Mouse (Mus musculus): ENCODE data around the gene Fa2h. TPM values are rescaled to one million over a fixed set of nuclear protein-coding genes. Genes with fewer than 3 reads are reported as not detected.
"Not testable (repeated sequence)": the region's sequence is repeated elsewhere in the genome, so short reads cannot be mapped to it uniquely, and the experiment has no call there.

The Fa2h gene
- polyA plus RNA-seq, 2 experiments from 2014 or later, result not detected

DNA sequence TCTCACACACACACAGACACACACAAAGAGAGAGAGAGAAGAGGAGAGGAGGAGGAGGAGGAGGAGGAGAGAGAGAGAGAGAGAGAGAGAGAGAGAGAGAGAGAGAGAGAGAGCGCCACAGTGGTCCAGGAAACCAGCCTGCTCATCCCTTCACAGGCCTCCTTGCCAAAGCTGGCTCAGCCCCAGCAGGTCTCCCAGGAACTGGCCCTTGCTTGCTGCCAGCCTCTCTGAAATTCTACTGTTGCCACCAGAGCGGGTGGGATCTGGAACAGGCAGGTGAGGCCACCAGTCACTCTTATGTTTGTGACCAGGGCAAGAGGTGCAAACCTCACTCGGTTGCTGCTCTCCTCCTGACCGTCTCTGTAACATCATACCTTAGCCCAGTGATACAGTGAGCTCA lies 36.2 kb downstream of the Fa2h start:
- no peak for ATAC-seq

DNA sequence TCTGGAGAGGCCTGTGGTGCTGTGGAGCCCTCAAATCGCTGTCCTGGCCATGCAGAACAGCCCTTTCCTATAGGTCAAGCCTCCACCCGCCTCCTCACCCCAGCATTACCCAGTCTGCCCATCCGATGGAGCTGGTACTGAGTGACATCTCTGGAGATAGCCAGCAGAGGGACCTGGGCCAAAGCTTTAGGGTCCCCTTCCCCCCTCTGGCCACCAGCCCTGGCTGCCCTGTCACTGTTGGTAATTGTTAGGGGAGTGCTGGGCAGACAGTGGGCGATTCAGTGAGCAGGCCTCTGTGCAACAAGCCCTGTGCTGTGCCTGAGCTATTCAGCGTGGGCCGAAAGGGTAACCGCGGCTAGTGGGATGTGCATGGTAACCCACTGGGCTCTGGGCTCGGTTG lies 40.1 kb downstream of the Fa2h start:
- ATAC-seq, result no peak

DNA sequence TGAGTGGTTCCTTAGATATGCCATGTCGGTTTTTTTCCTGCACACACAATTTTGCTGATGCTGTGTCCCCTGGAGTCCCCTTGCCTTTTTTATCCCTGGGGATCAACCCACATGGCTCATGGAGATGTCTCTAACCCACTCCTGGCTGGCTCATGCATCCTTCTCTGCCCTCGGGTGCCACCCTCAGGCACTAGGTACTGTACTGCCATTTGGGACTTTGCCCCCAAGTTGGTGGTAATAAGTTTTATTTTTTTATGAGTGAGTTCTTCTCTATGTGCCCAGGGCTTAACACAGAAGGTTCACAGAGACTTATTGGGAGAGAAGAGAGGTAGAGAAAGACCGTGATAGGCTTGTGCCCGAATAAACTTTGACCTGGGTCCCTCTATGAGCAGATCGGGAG lies 41.3 kb downstream of the Fa2h start:
- no peak for ATAC-seq

DNA sequence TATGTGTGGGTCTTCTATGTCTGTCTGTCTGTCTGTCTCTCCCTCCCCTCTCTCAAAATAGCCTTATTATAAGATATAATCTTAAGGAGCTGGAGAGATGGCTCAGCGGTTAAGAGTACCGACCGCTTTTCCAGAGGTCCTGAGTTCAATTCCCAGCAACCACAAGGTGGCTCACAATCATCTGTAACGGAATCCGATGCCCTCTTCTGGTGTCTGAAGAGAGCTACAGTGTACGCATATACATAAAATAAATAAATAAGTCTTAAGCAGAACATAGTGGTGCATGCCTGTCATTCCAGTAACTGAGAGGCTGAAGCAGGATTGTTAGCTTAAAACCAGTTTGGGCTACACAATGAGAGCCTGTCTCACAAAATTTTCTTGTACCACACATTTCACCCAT lies 43.0 kb downstream of the Fa2h start:
- no peak for ATAC-seq

DNA sequence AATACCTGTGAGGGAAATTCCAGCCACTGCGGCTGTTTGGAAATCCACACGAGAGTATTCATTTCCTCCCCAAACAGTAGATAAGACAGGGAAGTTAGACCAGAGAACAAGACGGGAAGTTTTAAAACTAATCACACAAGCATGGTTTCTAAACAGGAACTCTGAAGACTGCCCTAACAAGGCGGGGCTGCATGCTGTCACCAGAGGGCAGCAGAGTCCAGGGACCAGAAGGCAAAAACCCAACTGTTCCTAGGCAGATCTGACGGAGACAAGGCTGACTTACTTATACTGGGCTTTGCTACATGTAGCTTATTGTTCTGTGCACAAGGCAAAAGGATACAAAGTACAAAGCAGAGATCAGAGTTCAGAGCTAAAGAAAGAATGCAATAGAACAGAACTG lies 50.4 kb downstream of the Fa2h start:
- peak; percentile 85 for ATAC-seq

DNA sequence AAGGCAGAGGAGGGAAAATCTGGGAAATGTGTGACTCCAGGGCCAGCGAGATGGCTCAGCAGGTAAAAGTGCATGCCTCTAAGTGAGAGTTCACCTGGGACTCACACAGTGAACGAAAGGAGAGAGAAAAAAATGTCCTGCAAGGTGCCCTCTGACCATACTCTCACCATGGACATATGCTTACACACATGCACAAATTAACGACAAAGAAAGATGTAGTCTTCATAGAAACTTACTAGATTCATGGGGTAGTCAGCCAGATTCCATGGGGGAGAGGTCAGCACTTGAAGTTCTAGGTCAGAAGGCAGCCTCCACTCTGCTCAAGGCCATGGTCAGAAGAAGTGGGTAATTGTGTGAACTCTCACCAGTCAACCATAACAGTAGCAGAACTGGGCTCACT lies 53.4 kb downstream of the Fa2h start:
- no peak for ATAC-seq

DNA sequence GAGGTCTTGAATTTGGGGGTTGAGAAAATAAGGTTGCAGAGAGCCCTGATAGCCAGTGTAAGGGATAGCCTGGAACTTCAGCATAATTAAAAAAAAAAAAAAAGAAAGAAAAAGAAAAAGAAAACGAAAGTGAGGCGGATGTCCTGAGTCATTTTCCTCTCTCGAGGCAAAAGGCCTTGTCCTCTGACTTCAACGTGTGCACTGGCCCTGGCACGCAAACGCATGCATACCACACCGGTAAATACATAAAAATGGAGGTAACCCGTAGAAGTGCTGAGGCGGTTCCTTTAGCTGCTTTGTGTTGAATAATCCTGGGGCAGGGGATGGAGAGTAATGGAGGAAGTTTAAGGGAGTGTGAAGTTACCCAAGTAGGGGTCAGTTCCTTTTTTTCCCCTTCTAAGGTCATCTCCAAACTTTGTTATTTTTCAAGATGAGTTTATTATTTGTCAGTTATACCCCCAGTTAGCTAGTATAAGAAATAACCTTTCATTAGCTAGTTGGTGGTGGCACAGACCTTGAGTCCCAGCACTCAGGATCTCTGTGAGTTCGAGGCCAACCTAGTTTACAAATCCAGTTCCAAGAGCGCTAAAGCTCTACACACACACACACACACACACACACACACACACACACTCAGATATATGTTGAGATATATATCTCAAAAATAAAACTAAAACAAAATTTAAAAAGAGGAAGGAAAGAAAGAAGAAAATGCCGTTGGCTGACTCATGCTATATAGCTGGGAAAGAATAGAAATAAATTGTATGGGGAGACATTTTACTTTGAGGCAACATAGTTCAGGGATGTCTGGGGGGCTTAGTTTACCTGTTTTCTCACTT lies 55.0 kb downstream of the Fa2h start:
- ATAC-seq, result peak; percentile 60

DNA sequence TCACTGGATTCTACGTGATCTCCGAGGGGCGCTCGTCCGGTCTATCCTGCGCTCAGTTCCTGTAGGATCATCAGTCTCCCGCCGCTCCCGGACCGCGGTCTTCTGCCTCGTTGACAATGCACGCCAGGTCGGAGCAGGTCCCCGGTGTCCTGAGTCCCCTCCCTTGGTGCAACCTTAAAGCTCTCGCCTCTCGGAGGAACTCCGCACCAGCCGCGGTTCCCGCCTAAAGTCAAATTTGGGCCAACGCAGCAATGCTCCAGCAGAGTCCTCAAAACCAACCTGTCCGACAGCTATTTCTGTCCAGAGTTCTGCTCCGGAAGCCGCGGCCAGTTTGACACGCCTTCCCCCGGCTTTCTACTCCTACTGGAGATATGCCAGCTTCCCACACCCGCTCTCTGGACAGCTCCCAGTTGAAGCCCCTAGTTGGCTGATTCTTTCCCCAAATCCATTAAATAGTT lies 55.7 kb downstream of the Fa2h start, which contains the start of gene Mlkl:
Gene Mlkl, minus strand, starts transcription at position 288 of the 458 bp plus-strand sequence.
- ATAC-seq, result peak; percentile 50

DNA sequence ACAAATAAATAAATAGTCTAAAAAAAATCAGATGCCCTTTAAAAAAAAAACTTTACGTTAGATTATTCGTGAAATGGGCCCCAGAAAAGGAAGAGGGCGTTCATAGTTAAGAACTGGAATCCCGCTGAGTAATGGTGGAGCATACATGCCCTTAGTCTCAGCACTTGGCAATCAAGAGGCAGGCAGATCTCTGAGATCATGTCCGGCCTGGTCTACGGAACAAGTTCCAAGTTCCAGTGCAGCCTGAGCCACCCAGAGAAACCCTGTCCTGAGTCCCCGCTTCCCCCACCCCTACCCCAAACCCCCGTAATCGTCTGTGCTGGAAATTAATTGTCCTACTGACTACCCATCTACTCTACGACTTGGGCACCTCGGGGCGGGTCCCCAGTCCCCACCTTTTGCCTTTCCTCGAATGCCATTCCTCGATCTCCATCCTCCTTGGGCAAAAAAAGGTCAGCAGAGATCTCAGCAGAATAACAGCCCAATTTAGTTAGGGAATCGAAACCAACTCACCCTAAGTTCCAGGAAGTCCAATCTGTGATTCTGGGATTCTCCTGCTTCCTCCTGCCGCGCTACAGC lies 56.2 kb downstream of the Fa2h start:
- ATAC-seq, result peak; percentile 34

DNA sequence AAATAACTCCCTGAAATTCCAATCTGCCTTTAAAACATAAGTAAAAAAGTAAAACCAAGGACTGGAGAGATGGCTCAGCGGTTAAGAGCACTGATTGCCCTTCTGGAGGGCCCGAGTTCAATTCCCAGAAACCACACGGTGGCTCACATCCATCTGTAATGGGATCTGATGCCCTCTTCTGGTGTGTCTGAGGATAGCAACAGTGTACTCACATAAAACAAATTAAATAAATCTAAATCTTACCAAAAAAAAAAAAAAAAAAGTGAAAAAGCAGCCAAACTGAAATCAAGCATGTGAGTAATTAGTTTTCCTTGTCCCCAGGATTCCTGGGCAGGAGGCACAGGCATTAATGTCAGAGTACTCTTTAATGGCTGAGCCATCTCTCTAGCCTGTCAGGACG lies 56.9 kb downstream of the Fa2h start:
- ATAC-seq, result no peak

DNA sequence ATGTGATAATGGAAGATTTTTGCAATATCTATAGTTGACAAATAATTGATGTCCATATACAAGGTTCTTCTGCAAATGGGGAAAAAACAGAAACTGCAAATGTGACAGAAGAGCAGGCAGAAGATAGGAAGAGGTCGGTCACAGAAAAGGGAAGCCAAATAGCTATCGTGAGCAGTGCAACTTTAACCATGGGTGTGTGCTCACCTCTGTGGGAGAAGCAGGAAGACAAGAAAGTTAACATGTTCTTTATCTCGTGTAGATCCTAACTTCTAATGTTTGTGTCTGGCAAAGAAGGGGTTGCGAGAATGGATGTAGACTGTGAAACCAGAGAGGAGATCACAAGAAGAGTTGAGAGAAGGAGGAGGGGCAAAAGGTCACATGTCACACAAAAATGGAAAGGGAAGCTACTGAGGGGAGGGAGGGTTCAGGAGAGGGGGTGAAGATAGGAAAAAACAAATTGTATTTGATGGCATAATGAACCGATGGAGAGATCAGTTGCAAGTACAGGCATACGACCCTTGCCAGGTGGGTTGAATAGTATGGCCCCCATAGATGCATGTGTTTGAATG lies 68.3 kb downstream of the Fa2h start:
- ATAC-seq, result no peak

DNA sequence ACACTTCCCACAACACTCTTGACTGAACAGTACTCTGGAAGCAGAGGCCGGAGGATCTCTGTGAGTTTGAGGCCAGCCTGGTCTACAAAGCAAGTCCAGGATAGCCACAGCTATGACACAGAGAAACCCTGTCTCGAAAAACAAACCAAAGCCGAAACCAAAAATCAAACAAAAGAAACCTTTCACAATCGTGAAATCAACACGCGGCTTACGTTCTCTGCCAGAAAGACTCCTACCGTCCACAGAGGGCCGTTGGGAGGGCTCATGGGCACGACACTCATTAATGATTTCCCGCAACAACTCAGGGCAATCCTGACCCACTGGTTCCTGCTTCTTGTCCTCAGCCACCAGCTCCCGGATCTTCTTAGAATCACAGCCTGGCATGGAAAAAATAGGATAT lies 78.9 kb downstream of the Fa2h start:
- ATAC-seq, result no peak

DNA sequence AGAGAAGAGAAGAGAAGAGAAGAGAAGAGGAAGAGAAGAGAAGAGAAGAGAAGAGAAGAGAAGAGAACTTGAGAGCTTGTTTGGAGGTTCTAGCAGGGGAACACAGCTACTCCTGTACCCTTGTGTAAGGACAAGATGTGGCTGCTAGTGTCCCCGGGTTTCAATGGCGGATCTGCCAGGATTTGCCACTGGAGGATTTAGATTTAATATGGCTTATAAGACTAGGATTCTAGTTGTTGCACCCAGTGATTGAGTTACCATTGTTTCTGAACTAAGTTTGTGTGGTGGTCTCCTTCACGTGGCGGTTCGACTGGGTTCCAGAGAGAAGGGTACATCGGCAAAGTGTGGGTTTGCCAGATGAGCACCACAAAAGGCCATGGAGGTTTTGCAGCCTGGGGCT lies 79.7 kb downstream of the Fa2h start:
- not testable (repeated sequence) for ATAC-seq

DNA sequence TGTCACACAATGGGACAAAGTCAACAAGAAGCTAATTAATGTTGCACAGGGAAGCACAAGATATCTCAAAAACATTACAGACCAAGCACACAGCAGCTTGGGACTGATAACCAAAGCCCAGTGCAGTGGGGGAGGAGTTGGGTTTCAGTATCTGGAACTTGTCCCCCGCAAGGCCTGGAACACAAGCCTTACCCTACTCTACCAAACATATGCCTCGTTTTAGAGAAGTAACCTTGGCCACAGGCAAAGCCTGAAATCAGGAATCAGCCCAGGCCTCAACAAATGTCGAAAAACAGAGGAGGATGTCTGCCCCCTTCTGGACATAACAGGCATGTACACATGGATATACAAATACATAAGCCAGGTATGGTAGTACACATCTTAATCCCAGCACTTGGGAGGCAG lies 80.9 kb downstream of the Fa2h start:
- no peak for ATAC-seq

DNA sequence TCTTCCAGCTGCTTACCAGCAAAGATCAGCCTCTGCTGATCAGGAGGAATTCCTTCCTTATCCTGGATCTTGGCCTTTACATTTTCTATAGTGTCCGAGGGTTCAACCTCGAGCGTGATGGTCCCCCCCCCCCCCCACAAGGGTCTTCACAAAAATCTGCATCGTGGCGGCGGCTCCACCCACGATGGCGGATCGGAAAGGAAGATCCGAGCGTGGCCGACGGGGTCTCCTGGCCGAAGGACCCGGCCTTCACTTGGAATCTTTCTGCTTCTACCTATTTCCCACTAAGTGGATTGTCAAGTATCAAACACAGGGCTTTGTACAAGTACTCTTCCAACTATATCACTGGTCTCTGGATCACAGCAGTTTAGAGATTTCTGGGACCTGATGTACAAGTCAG lies 83.6 kb downstream of the Fa2h start:
- ATAC-seq, result not testable (repeated sequence)

DNA sequence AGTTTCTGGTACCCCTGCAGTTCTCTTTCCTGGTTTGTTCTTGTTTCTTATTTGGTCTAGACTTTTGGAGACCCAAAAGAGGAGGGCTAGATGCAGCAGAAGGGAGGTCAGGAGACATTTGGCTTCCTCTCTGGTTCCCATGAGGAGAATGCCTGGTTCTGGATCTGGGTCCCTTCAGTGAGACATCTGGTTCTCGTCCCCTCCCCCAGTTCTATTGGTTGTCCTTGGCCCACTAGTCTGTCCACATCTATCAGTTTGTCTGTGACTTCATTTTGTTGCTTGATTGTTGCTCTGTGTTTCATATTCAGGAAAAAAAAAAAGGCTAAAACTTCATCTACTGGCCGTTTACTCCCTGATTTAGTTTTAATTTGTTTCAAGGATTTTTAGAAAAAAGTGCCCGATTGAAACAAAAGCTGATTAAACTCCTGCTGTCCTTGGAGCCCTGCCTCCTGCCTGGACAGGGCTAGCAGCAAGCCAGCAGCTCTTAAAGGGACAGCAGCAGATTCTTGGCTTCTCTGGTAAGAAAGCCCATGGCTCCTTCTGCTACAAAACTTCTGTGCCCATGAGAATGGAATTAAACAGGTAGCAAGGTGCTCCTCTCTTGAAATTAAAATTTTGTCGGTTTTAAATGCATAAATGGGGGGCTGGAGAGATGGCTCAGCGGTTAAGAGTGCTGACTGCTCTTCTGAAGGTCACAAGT lies 88.4 kb downstream of the Fa2h start:
- no peak for ATAC-seq

DNA sequence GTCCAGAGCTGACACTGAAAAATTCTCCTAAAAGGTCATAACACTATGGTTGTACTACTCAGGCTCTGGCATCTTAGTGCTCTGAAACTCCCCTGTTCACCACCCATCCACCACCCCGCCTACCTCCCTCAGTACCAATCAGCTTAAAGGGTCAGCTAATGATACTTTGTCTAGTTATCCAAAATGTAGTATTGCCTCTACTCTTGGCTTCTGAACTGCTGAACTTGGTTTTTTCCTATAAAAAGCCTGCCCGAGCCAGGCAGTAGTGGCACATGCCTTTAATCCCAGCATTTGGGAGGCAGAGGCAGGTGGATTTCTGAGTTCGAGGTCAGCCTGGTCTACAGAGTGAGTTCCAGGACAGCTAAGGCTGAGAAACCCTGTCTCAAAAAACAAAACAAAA lies 89.3 kb downstream of the Fa2h start:
- ATAC-seq, result no peak

DNA sequence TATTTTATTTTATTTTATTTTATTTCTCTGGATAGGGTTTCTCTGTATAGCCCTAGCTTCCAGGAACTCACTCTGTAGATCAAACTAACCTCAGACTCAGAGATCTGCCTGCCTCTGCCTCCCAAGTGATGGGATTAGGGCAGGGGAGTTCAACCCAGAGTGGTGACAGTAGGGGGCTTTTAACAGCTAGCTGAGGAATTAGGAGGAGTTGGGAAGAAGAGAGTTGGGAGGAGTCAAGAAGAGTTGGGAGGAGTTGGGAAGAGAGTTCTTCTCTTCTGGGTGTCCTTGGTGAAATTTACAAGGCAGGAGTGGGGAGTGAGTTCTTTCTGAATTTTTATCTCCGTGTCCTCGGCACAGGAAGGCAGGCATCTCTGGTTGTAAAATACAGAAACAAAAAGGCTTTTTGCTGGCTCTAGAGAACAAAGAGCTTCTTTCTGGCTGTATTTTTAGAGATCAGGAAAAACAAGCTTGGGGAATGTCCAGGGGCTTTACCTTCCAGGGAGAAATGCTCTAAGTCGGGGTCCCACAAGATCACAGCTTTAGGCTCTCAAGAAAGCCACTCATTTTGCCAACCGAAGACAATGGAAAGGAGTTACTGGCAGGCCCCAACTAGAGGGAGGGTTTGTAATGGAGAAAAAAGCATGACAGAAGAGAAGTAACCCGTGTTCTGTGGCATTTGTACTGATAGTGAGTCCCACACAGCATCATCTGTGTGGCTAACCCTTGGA lies 90.4 kb downstream of the Fa2h start:
- not testable (repeated sequence) for ATAC-seq

DNA sequence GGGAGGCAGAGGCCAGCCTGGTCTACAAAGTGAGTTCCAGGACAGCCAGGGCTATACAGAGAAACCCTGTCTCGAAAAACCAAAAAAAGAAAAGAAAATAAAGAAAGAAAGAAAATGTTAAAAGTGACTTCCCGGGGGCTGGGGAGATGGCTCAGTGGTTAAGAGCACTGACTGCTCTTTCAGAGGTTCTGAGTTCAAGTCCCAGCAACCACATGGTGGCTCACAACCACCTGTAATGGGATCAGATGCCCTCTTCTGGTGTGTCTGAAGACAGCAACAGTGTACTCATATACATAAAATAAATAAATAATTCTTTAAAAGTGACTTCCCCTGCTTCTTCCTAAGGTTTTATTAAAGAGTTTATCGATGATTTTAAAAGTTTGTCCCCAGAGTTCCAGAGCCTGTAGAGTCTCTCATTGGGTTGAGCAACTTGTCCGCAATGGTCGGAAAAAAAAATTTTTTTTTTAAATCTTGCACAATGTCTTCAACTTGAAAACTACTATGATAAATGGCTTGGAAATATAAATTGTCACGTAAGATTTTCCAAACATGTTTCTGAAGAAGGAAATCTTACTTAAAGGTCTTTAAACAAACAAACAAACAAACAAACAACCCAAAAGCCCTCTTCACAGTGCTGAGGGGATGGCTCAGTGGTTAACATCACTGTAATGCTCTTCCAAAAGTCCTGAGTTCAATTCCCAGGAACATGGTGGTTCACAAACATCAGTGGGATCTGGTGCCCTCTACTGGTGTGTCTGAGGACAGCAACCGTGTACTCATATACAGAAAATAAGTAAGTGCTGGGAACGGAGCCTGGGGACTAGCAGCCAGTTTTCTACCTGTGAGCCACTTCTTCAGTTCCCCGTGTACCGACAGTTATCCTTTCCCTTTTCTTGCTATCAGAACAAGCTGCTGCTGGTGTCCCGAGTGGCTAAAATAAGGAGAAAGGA lies 92.8 kb downstream of the Fa2h start:
- no peak for ATAC-seq

DNA sequence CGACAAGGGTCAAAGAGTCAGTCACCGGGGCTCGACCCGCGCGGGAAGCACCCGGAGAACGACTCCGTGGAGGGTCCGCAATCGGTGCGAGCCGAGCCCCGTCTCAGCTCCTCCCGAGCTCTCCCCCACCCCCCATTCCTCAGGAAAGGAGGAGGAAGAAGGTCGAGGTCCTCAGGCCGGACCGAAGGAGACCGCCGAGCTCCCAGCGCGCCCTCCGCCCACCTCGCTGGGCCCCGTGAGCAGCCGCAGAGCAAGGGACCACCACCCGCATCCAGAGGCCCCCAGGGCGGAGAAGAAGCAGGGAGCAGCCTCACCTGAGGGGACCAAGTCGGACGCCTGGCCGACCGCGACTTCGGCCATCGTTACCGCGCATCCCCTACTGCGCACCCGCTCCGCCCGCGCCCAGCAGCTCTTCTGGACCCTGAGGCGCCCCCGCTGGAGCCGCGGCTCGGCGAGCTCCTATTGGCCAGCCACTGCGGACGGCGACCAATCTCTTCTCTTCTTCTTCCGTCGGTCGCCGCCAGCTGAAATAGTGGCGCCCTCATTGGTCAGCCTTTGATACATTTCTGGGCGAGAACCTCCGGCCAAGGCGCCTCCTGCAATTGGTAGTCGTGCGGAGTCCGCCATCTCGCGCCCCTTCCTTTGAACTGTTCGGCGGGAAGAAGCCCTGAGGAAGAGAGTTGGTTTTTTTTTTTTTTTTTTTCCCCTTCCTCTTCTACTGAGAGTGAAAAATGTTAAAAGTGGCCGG lies 93.6 kb downstream of the Fa2h start, which contains the start of gene Rfwd3:
Gene Rfwd3, minus strand, starts transcription at position 402 of the 748 bp plus-strand sequence.
- ATAC-seq, result peak; percentile 98
